Mouse (Mus musculus) heart, embryonic 10.5 days (tissue): ENCODE results near the gene Crnkl1. TPM values are rescaled to one million over a fixed set of nuclear protein-coding genes. Genes with fewer than 3 reads are reported as not detected.
"Not testable (repeated sequence)": the region's sequence is repeated elsewhere in the genome, so short reads cannot be mapped to it uniquely, and the experiment has no call there.

ENCODE experiments used
- DNase-seq: peaks from one replicate; pipeline ENCODE4 v3.0.0-alpha.2; 2017; ENCODE audit warnings: low spot score
- H3K27ac ChIP-seq: fragments of 300-500 bp; sonication (generic); 2 replicates; pipeline ENCODE4 v1.5.1; 2016; ENCODE audit warnings: mild to moderate bottlenecking
- H3K27me3 ChIP-seq: fragments of 300-500 bp; sonication (generic); 2 replicates; pipeline ENCODE4 v1.6.1; 2016; ENCODE audit warnings: mild to moderate bottlenecking; ENCODE audit not compliant: poor library complexity, insufficient read depth, severe bottlenecking
- H3K36me3 ChIP-seq: fragments of 300-500 bp; sonication (generic); 2 replicates; pipeline ENCODE4 v1.6.1; 2016; ENCODE audit warnings: mild to moderate bottlenecking, moderate library complexity
- H3K4me1 ChIP-seq: fragments of 300-500 bp; sonication (generic); 2 replicates; pipeline ENCODE4 v1.6.1; 2016; ENCODE audit warnings: mild to moderate bottlenecking
- H3K4me3 ChIP-seq: fragments of 300-500 bp; sonication (generic); 2 replicates; pipeline ENCODE4 v1.5.1; 2016; ENCODE audit warnings: mild to moderate bottlenecking, moderate library complexity
- H3K9me3 ChIP-seq: fragments of 300-500 bp; sonication (generic); 2 replicates; pipeline ENCODE4 v1.6.1; 2016; ENCODE audit warnings: mild to moderate bottlenecking, moderate library complexity
- WGBS: fragments of 180-500 bp; shearing (Covaris S2); methylation state at CpG from one replicate; pipeline ENCODE4 v1.1.7; 2016; 5-methylcytosine and 5-hydroxymethylcytosine counted together
- polyA plus RNA-seq: library from polyadenylated mRNA; unstranded; fragments of >200 nt; fragmentation: Nextera tagmentation; extraction: Ambion mirVana; gene quantifications from 2 replicates; pipeline ENCODE4 v1.2.1, GENCODE M21; 2016

Crnkl1 gene
- polyA plus RNA-seq, 1 experiment from 2014 or later, result 26.9 TPM

- WGBS, result 87% methylated on average over 5 of the region's 5 CpGs
- Histone ChIP-seq H3K4me1 (no peaks in the 10 kb centered on the region), H3K9me3 (no peaks in the 10 kb centered on the region), H3K36me3 (no peaks in the 10 kb centered on the region), H3K27me3 (no peaks in the 10 kb centered on the region), H3K27ac (no peak overlapping the region), H3K4me3 (no peak overlapping the region)
- DNase-seq, result no peak
These were observed 21.5 kb upstream of the Crnkl1 start for GRCm38 (mm10) chr2:145956318-145956717.

- H3K27ac ChIP-seq, result no peak overlapping the region
- H3K36me3 ChIP-seq, result no peaks in the 10 kb centered on the region
- DNase-seq, result no peak
- no peaks in the 10 kb centered on the region for H3K9me3 ChIP-seq
- no peaks in the 10 kb centered on the region for H3K4me1 ChIP-seq
- no peaks in the 10 kb centered on the region for H3K27me3 ChIP-seq
- H3K4me3 ChIP-seq, result no peak overlapping the region
- 88% methylated on average over 10 of the region's 10 CpGs for WGBS
These were observed 21.0 kb upstream of the Crnkl1 start for GRCm38 (mm10) chr2:145955844-145956243.

- no peaks in the 10 kb centered on the region for H3K27me3 ChIP-seq
- DNase-seq, result no peak
- no peak overlapping the region for H3K27ac ChIP-seq
- H3K4me3 ChIP-seq, result no peak overlapping the region
- no peaks in the 10 kb centered on the region for H3K9me3 ChIP-seq
- no peaks in the 10 kb centered on the region for H3K36me3 ChIP-seq
- 84% methylated on average over 5 of the region's 5 CpGs for WGBS
- H3K4me1 ChIP-seq, result peaks cover 12% of the 10 kb centered on the region; the same call in 1 of the 2 replicates
These were observed 17.9 kb upstream of the Crnkl1 start for GRCm38 (mm10) chr2:145952726-145953125.

DNA sequence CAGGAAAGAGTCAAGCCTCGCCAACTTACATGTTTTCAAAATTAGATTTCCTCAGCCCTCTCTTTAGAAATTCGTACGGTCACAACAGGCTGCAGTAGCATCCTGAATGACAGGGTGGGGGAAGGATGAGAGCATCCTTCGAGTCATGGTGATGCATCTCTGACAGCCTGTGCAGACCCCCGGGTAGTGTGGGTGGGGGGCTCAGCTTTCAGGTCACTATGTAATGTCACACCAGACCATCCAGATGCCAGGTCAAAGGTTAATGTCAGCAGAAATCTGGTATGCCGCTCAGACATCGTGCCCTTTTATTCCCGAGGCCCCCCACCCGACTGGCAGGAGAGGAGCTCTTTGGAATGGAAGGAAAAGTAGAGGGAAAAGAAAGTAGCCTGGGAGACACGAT, 15.4 kb upstream of the Crnkl1 start:
- Histone ChIP-seq H3K27ac (no peak overlapping the region), H3K36me3 (no peaks in the 10 kb centered on the region), H3K4me3 (no peak overlapping the region), H3K4me1 (peaks cover 12% of the 10 kb centered on the region; the same call in 1 of the 2 replicates), H3K27me3 (no peaks in the 10 kb centered on the region), H3K9me3 (no peaks in the 10 kb centered on the region)
- no peak for DNase-seq
- 63% methylated on average over 10 of the region's 10 CpGs for WGBS

GRCm38 (mm10) chr2:145949475-145950068, 14.8 kb upstream of the Crnkl1 start:
- DNase-seq, result no peak
- no peak overlapping the region for H3K4me3 ChIP-seq
- H3K36me3 ChIP-seq, result no peaks in the 10 kb centered on the region
- H3K4me1 ChIP-seq, result peaks cover 12% of the 10 kb centered on the region; the same call in 1 of the 2 replicates
- H3K9me3 ChIP-seq, result no peaks in the 10 kb centered on the region
- 68% methylated on average over 11 of the region's 11 CpGs for WGBS
- no peak overlapping the region for H3K27ac ChIP-seq
- no peaks in the 10 kb centered on the region for H3K27me3 ChIP-seq

GRCm38 (mm10) chr2:145948402-145948954, 13.7 kb upstream of the Crnkl1 start:
- WGBS, result 74% methylated on average over 7 of the region's 7 CpGs

GRCm38 (mm10) chr2:145944286-145944685, 9.5 kb upstream of the Crnkl1 start:
- Histone ChIP-seq H3K4me3 (no peak overlapping the region), H3K27ac (no peak overlapping the region), H3K27me3 (no peaks in the 10 kb centered on the region), H3K36me3 (no peaks in the 10 kb centered on the region), H3K9me3 (no peaks in the 10 kb centered on the region), H3K4me1 (peaks cover 3% of the 10 kb centered on the region; the same call in 1 of the 2 replicates)
- DNase-seq, result no peak
- 87% methylated on average over 3 of the region's 3 CpGs for WGBS

More at GRCm38 (mm10) chr2:145948402-145948954, 13.7 kb upstream of the Crnkl1 start:
- Histone ChIP-seq H3K36me3 (no peaks in the 10 kb centered on the region), H3K9me3 (no peaks in the 10 kb centered on the region), H3K27ac (no peak overlapping the region), H3K27me3 (no peaks in the 10 kb centered on the region), H3K4me3 (no peak overlapping the region), H3K4me1 (peaks cover 12% of the 10 kb centered on the region; the same call in 1 of the 2 replicates)
- no peak for DNase-seq

DNA sequence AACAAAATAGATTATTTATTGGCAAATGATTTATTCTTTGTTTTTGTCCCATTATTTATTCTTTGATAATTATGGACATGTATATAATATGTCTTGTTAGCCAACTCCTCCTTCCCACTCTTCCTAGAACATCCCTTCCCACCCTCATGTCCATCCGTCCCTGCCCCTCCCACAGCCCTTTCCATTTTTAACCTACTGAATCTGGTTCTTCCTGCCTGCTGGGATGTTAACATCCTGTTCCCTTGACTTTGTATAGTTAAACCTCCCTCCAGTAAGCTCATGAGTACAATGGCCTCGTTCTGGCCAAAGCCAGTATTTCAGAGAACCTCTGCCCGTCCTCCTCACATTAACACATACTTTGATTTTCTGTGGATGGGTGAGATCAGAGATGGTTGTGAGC, 6.6 kb upstream of the Crnkl1 start:
- no peak for DNase-seq
- Histone ChIP-seq H3K27ac (no peak overlapping the region), H3K4me3 (no peak overlapping the region), H3K4me1 (peaks cover 5% of the 10 kb centered on the region; the same call in 1 of the 2 replicates), H3K36me3 (no peaks in the 10 kb centered on the region), H3K9me3 (no peaks in the 10 kb centered on the region), H3K27me3 (no peaks in the 10 kb centered on the region)
- 58% methylated on average over 3 of the region's 3 CpGs for WGBS

DNA sequence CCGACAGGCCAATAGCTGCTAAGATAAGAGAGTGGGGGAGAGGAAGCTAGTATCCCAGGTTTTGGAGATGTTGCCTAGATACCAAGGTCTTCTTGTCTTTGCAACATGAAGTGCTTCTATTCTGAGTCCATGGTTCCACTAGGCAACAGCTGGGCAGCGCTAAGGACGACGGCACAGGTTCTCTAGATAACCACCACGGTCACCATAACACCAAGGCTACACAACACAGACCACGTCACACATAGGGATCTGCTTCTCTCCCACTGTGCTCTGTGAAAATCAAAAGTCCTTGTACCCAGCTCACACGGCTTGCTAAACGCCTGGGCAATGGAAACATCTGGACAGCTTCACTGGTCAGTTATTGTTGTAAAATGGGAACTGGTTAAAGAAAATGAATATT, 2.2 kb upstream of the Crnkl1 start:
- peak overlapping the region; percentile 18; the same call in 1 of the 2 replicates for H3K4me3 ChIP-seq
- peak; percentile 82 for DNase-seq
- WGBS, result 44% methylated on average over 8 of the region's 8 CpGs
- H3K27ac ChIP-seq, result peak overlapping the region; percentile 73
- peaks cover 14% of the 10 kb centered on the region for H3K4me1 ChIP-seq
- peaks cover 6% of the 10 kb centered on the region for H3K36me3 ChIP-seq
- H3K9me3 ChIP-seq, result no peaks in the 10 kb centered on the region
- H3K27me3 ChIP-seq, result no peaks in the 10 kb centered on the region

DNA sequence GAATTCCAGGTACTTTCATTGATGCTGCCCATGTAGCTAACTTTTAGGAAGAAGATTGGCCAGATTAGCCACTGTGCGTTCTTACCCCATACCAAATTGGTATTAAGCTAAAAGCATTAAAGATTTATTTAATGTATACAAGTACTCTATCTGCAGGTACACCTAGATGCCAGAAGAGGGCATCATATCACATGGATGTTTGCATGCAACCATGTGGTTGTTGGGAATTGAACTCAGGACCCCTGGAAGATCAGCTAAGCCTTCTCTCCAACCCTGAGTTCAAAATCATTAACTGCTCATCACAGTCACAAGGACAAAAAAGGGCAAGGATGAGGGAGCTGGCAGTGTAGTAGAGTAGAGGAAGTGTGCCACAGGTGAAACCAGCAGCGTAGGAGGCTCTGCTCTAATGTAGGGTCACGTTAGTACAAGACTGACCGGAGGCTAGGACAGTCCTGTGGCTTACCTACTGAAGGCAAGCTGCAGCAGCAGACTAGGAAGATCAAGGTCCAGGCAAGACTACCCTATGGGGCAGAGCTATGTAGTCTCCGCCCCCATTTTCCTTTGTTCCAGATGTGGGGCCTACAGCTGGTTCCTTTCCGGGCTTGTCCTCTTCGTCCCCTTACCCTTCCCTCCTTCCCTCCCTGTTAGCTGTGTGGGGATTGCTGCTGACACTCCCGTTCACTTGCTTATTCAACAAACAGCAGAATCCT, 13.7 kb downstream of the Crnkl1 start:
- no peaks in the 10 kb centered on the region for H3K9me3 ChIP-seq
- H3K27ac ChIP-seq, result no peak overlapping the region
- DNase-seq, result no peak
- WGBS, result 89% methylated on average over 8 of the region's 8 CpGs
- no peak overlapping the region for H3K4me3 ChIP-seq
- H3K27me3 ChIP-seq, result no peaks in the 10 kb centered on the region
- no peaks in the 10 kb centered on the region for H3K4me1 ChIP-seq
- peaks cover 89% of the 10 kb centered on the region for H3K36me3 ChIP-seq

GRCm38 (mm10) chr2:145905884-145906283, 28.9 kb downstream of the Crnkl1 start:
- H3K27me3 ChIP-seq, DNase-seq, H3K27ac ChIP-seq, H3K4me3 ChIP-seq, H3K9me3 ChIP-seq: not testable (repeated sequence)
- H3K4me1 ChIP-seq, result peaks cover 15% of the 10 kb centered on the region; the same call in 1 of the 2 replicates
- WGBS, result 48% methylated on average over 4 of the region's 4 CpGs
- peaks cover 31% of the 10 kb centered on the region for H3K36me3 ChIP-seq

GRCm38 (mm10) chr2:145905156-145905555, 29.7 kb downstream of the Crnkl1 start:
- no peak for DNase-seq
- Histone ChIP-seq H3K27ac (no peak overlapping the region), H3K36me3 (peaks cover 24% of the 10 kb centered on the region), H3K9me3 (no peaks in the 10 kb centered on the region), H3K4me3 (no peak overlapping the region), H3K27me3 (no peaks in the 10 kb centered on the region), H3K4me1 (peaks cover 17% of the 10 kb centered on the region; the same call in 1 of the 2 replicates)
- WGBS, result 78% methylated on average over 6 of the region's 6 CpGs

DNA sequence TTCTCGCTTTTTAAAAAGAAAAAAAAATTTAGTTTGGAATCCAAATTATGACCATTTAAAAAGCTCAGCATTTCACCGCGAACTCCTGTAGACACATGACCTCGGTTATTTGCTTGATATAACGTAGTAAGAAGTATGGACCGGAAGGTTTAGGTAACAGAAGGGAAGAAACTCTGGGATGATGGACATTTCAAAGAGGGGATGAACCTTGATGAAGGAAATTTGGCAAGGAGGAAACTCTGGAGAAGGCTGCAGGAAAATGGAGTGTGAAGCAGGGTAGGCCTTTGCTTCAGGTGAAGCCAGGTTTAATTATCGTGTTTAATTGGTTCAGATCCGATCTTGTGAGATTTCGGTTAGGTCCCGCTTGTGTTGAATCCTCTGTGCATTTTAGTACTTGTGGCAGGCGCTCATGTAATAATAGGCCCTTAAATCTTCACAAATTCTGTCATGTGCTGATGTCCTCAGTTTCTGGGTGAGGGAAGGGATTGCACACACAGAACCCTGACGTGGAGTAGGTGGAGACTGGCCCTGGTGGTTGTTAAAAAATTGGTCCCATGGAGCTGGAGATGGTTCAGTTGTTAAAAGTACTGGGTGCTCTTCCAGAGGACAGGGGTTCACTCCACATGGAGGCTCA, 30.7 kb downstream of the Crnkl1 start:
- no peaks in the 10 kb centered on the region for H3K9me3 ChIP-seq
- H3K27me3 ChIP-seq, result no peaks in the 10 kb centered on the region
- 32% methylated on average over 12 of the region's 12 CpGs for WGBS
- peak overlapping the region; percentile 99 for H3K27ac ChIP-seq
- DNase-seq, result no peak
- peaks cover 16% of the 10 kb centered on the region for H3K36me3 ChIP-seq
- peaks cover 21% of the 10 kb centered on the region; the same call in 1 of the 2 replicates for H3K4me1 ChIP-seq
- peak overlapping the region; percentile 98 for H3K4me3 ChIP-seq
